Comparison of ENCODE assay signal across 9 mouse cellular contexts in genomic region chr1:157007891-157008730, GRCm38 (mm10).
DNase-seq lines count a peak whose midpoint lies in the region; ATAC-seq lines count a peak whose summit lies in the region.
"Had no signal": no experiment of that assay in that cellular context is flagged by ENCODE, and none has a peak within 500 bp of the region (broad histone marks: within the 10 kb centered on the region; RNA-seq: fewer than 3 reads in every experiment).

No protein-coding gene starts in this region.

- H3K4me2 ChIP-seq in embryonic facial prominence, embryonic 14.5 days (ENCODE audit: low read depth, low read length), result no peak overlapping the region
- H3K4me2 ChIP-seq in heart, embryonic 13.5 days, result peak overlapping the region; percentile 50

- peak overlapping the region; percentile 15; the same call in 1 of the 2 replicates for H3K27ac ChIP-seq in embryonic facial prominence, embryonic 14.5 days (replicated peaks; ENCODE audit: low read depth, low read length)
- no peak overlapping the region for H3K27ac ChIP-seq in embryonic facial prominence, embryonic 10.5 days (replicated peaks)
- peak overlapping the region; percentile 88 for H3K27ac ChIP-seq in heart, embryonic 13.5 days (replicated peaks)

- H3K9me3 ChIP-seq in embryonic facial prominence, embryonic 14.5 days (ENCODE audit: control insufficient read depth, low read length), result no peaks in the 10 kb centered on the region
- no peaks in the 10 kb centered on the region for H3K9me3 ChIP-seq in embryonic facial prominence, embryonic 10.5 days
- H3K9me3 ChIP-seq in heart, embryonic 13.5 days, result no peaks in the 10 kb centered on the region

- DNase-seq in embryonic facial prominence, embryonic 14.5 days (ENCODE audit: low spot score), result peak; percentile 77
- DNase-seq in embryonic facial prominence, embryonic 10.5 days (ENCODE audit: low spot score), result no peak
- peak; percentile 38 to 59 for DNase-seq in kidney, postnatal 25 days
- no peak for DNase-seq in adrenal gland, adult 8-10 months
- no peak for DNase-seq in T-cell, adult 2 months (ENCODE audit: low spot score)
- no peak for DNase-seq in adrenal gland, postnatal 14 days

- WGBS in embryonic facial prominence, embryonic 14.5 days, result 73% methylated on average over 4 of the region's 4 CpGs
- 86% methylated on average over 4 of the region's 4 CpGs for WGBS in embryonic facial prominence, embryonic 10.5 days
- 26% methylated on average over 4 of the region's 4 CpGs for WGBS in heart, embryonic 13.5 days

- no peaks in the 10 kb centered on the region for H3K36me3 ChIP-seq in embryonic facial prominence, embryonic 14.5 days (ENCODE audit: control insufficient read depth, insufficient read depth, low read length)
- no peaks in the 10 kb centered on the region for H3K36me3 ChIP-seq in embryonic facial prominence, embryonic 10.5 days (replicated peaks)
- H3K36me3 ChIP-seq in heart, embryonic 13.5 days, result no peaks in the 10 kb centered on the region

- no peak overlapping the region for H3K4me3 ChIP-seq in embryonic facial prominence, embryonic 14.5 days (ENCODE audit: low read depth, low read length)
- no peak overlapping the region for H3K4me3 ChIP-seq in embryonic facial prominence, embryonic 10.5 days
- no peak overlapping the region for H3K4me3 ChIP-seq in heart, embryonic 13.5 days

- no peaks in the 10 kb centered on the region for H3K4me1 ChIP-seq in embryonic facial prominence, embryonic 14.5 days (ENCODE audit: control insufficient read depth, insufficient read depth, low read length)
- H3K4me1 ChIP-seq in embryonic facial prominence, embryonic 10.5 days, result no peaks in the 10 kb centered on the region
- peaks cover 23% of the 10 kb centered on the region for H3K4me1 ChIP-seq in heart, embryonic 13.5 days

- ATAC-seq in embryonic facial prominence, embryonic 14.5 days (ENCODE audit: low read depth), result peak; percentile 60; the same call in 1 of the 2 replicates
- peak; percentile 68 for ATAC-seq in heart, embryonic 13.5 days (ENCODE audit: extremely low read depth, insufficient number of reproducible peaks, low FRiP score, low TSS enrichment)
- peak; percentile 85 for ATAC-seq in monocyte, adult 5-6 weeks (replicated peaks; ENCODE audit: insufficient number of reproducible peaks, low FRiP score, low TSS enrichment, poor library complexity, severe bottlenecking)
- ATAC-seq: hindbrain, embryonic 16.5 days had no signal

- no peak overlapping the region for H3K9ac ChIP-seq in embryonic facial prominence, embryonic 14.5 days (ENCODE audit: low read depth, low read length)
- H3K9ac ChIP-seq in heart, embryonic 13.5 days, result 0 out of 2 replicates have a peak overlapping the region, but pooled peaks have one; percentile 10

- no peaks in the 10 kb centered on the region for H3K27me3 ChIP-seq in embryonic facial prominence, embryonic 14.5 days (replicated peaks; ENCODE audit: control insufficient read depth, insufficient read depth, low read length)
- H3K27me3 ChIP-seq in embryonic facial prominence, embryonic 10.5 days (replicated peaks; ENCODE audit: low read depth, poor library complexity, severe bottlenecking), result no peaks in the 10 kb centered on the region
- no peaks in the 10 kb centered on the region for H3K27me3 ChIP-seq in heart, embryonic 13.5 days (replicated peaks)

Comparison
In these comparisons a context has a peak if more than half of its experiments do, and no peak if none do; other contexts are left out.
1. DNase-seq: peak in embryonic facial prominence, embryonic 14.5 days (single experiment) and kidney, postnatal 25 days (2 of 2); none in embryonic facial prominence, embryonic 10.5 days (single experiment), adrenal gland, adult 8-10 months (single experiment), T-cell, adult 2 months (single experiment) and adrenal gland, postnatal 14 days (single experiment).
2. Peak in every context shown above with its lines, with median percentiles within 50 percentile points of each other: ATAC-seq.